In genomic region chr4:111485189-111485588, GRCm38 (mm10) we compare ENCODE assay signal across 11 mouse cellular contexts.
DNase-seq lines count a peak whose midpoint lies in the region; ATAC-seq lines count a peak whose summit lies in the region.
"Had no signal": no experiment of that assay in that cellular context is flagged by ENCODE, and none has a peak within 500 bp of the region (broad histone marks: within the 10 kb centered on the region; RNA-seq: fewer than 3 reads in every experiment).

No protein-coding gene starts in this region.

- H3K9me3 ChIP-seq in forebrain, embryonic 14.5 days (replicated peaks; ENCODE audit: control insufficient read depth, low read length) = no peaks in the 10 kb centered on the region
- H3K9me3 ChIP-seq in forebrain, embryonic 12.5 days = no peaks in the 10 kb centered on the region
- H3K9me3 ChIP-seq in lung, embryonic 16.5 days (ENCODE audit: control insufficient read depth, low read length) = no peaks in the 10 kb centered on the region
- H3K9me3 ChIP-seq: liver, embryonic 15.5 days; neural tube, embryonic 13.5 days had no signal

- peak; percentile 30 for DNase-seq in forebrain, embryonic 14.5 days (ENCODE audit: low spot score)
- no peak for DNase-seq in lung, postnatal 25 days (ENCODE audit: low spot score)
- peak; percentile 12 to 19 for DNase-seq in gastrocnemius, postnatal 36 days
- no peak for DNase-seq in layer of hippocampus, adult 9-11 months
- DNase-seq in yolk sac, embryonic 10.5 days (ENCODE audit: low spot score) = no peak
- DNase-seq: cerebellum, adult 18-20 months had no signal

- intact Hi-C loops in gastrocnemius, postnatal 36 days (cut with DNase I) = no loop called here

- H3K4me3 ChIP-seq in forebrain, embryonic 14.5 days (ENCODE audit: low read depth, low read length) = no peak overlapping the region
- no peak overlapping the region for H3K4me3 ChIP-seq in forebrain, embryonic 12.5 days (replicated peaks)
- H3K4me3 ChIP-seq in lung, embryonic 16.5 days (ENCODE audit: low read length) = no peak overlapping the region
- H3K4me3 ChIP-seq: liver, embryonic 15.5 days; neural tube, embryonic 13.5 days had no signal

- H3K4me2 ChIP-seq in forebrain, embryonic 14.5 days (ENCODE audit: low read length) = no peak overlapping the region
- H3K4me2 ChIP-seq in forebrain, embryonic 12.5 days = no peak overlapping the region
- no peak overlapping the region for H3K4me2 ChIP-seq in lung, embryonic 16.5 days (ENCODE audit: low read depth, low read length)
- H3K4me2 ChIP-seq: liver, embryonic 15.5 days; neural tube, embryonic 13.5 days had no signal

- H3K27me3 ChIP-seq in forebrain, embryonic 14.5 days (replicated peaks; ENCODE audit: control insufficient read depth, insufficient read depth, low read length) = no peaks in the 10 kb centered on the region
- H3K27me3 ChIP-seq in forebrain, embryonic 12.5 days = peaks cover 7% of the 10 kb centered on the region; the same call in 1 of the 2 replicates
- no peaks in the 10 kb centered on the region for H3K27me3 ChIP-seq in lung, embryonic 16.5 days (ENCODE audit: control insufficient read depth, insufficient read depth, low read depth, low read length)
- H3K27me3 ChIP-seq: liver, embryonic 15.5 days; neural tube, embryonic 13.5 days had no signal

- H3K36me3 ChIP-seq in forebrain, embryonic 14.5 days (ENCODE audit: control insufficient read depth, insufficient read depth, low read length) = no peaks in the 10 kb centered on the region
- no peaks in the 10 kb centered on the region for H3K36me3 ChIP-seq in forebrain, embryonic 12.5 days (replicated peaks)
- no peaks in the 10 kb centered on the region for H3K36me3 ChIP-seq in lung, embryonic 16.5 days (ENCODE audit: control insufficient read depth, insufficient read depth, low read length)
- H3K36me3 ChIP-seq: liver, embryonic 15.5 days; neural tube, embryonic 13.5 days had no signal

- no peak overlapping the region for H3K9ac ChIP-seq in forebrain, embryonic 14.5 days (ENCODE audit: low read length)
- no peak overlapping the region for H3K9ac ChIP-seq in forebrain, embryonic 12.5 days
- no peak overlapping the region for H3K9ac ChIP-seq in lung, embryonic 16.5 days (ENCODE audit: low read length)
- H3K9ac ChIP-seq: liver, embryonic 15.5 days; neural tube, embryonic 13.5 days had no signal

- H3K27ac ChIP-seq in forebrain, embryonic 14.5 days (ENCODE audit: low read depth, low read length) = no peak overlapping the region
- no peak overlapping the region for H3K27ac ChIP-seq in forebrain, embryonic 12.5 days
- no peak overlapping the region for H3K27ac ChIP-seq in lung, embryonic 16.5 days (ENCODE audit: low read length)
- H3K27ac ChIP-seq: liver, embryonic 15.5 days; neural tube, embryonic 13.5 days had no signal

- no peaks in the 10 kb centered on the region for H3K4me1 ChIP-seq in forebrain, embryonic 14.5 days (ENCODE audit: control insufficient read depth, insufficient read depth, low read length)
- H3K4me1 ChIP-seq in forebrain, embryonic 12.5 days = no peaks in the 10 kb centered on the region
- no peaks in the 10 kb centered on the region for H3K4me1 ChIP-seq in lung, embryonic 16.5 days (replicated peaks; ENCODE audit: control insufficient read depth, insufficient read depth, low read length)
- H3K4me1 ChIP-seq: liver, embryonic 15.5 days had no signal

- 84% methylated on average over 5 of the region's 5 CpGs for WGBS in forebrain, embryonic 14.5 days
- WGBS in forebrain, embryonic 12.5 days = 77% methylated on average over 5 of the region's 5 CpGs
- 54% methylated on average over 5 of the region's 5 CpGs for WGBS in lung, embryonic 16.5 days

- no peak for ATAC-seq in forebrain, embryonic 14.5 days
- no peak for ATAC-seq in forebrain, embryonic 12.5 days (ENCODE audit: low FRiP score)
- ATAC-seq in lung, embryonic 16.5 days (ENCODE audit: low read depth) = peak; percentile 86
- 0 out of 2 replicates have a peak, but pooled peaks have one; percentile 31 for ATAC-seq in monocyte, adult 5-6 weeks (replicated peaks; ENCODE audit: insufficient number of reproducible peaks, low FRiP score, low TSS enrichment, poor library complexity, severe bottlenecking)

Comparison
In these comparisons a context has a peak if more than half of its experiments do, and no peak if none do; other contexts are left out.
1. ATAC-seq: peak in lung, embryonic 16.5 days (single experiment) and monocyte, adult 5-6 weeks (single experiment); none in forebrain, embryonic 14.5 days (single experiment) and forebrain, embryonic 12.5 days (single experiment).
2. DNase-seq: peak in forebrain, embryonic 14.5 days (single experiment) and gastrocnemius, postnatal 36 days (2 of 2); none in lung, postnatal 25 days (single experiment), layer of hippocampus, adult 9-11 months (single experiment) and yolk sac, embryonic 10.5 days (single experiment).